Mouse (Mus musculus) fibroblast of lung, adult 2 months (primary cell): ENCODE data around the gene Cxcl16.
"Not testable (repeated sequence)": the region's sequence is repeated elsewhere in the genome, so short reads cannot be mapped to it uniquely, and the experiment has no call there.

Source experiments
- DNase-seq: peaks from one replicate; pipeline ENCODE4 v3.0.0-alpha.2; 2011; ENCODE audit warnings: low read depth

Gene Cxcl16

GRCm38 (mm10) chr11:70453261-70454044 lies 6.3 kb downstream of the Cxcl16 start:
- DNase-seq, result no peak

GRCm38 (mm10) chr11:70451797-70452498 lies 7.8 kb downstream of the Cxcl16 start, which contains the start of gene Med11:
TSS of gene Med11 (plus strand) at chr11:70451919.
- DNase-seq, result peak; percentile 97

- DNase-seq, result no peak
Measured at GRCm38 (mm10) chr11:70450926-70451325, 8.9 kb downstream of the Cxcl16 start.

- DNase-seq, result no peak
Measured at GRCm38 (mm10) chr11:70447373-70447772, 12.4 kb downstream of the Cxcl16 start.

- DNase-seq, result no peak
Measured at GRCm38 (mm10) chr11:70446756-70447155, 13.0 kb downstream of the Cxcl16 start.

GRCm38 (mm10) chr11:70444667-70445066 lies 15.1 kb downstream of the Cxcl16 start:
- DNase-seq, result no peak

- no peak for DNase-seq
Measured at GRCm38 (mm10) chr11:70443964-70444363, 15.8 kb downstream of the Cxcl16 start.

- no peak for DNase-seq
Measured at GRCm38 (mm10) chr11:70441882-70442281, 17.9 kb downstream of the Cxcl16 start.

- no peak for DNase-seq
Measured at GRCm38 (mm10) chr11:70440637-70441036, 19.1 kb downstream of the Cxcl16 start.

GRCm38 (mm10) chr11:70438728-70439374 lies 20.9 kb downstream of the Cxcl16 start:
- no peak for DNase-seq

GRCm38 (mm10) chr11:70437426-70437825 lies 22.4 kb downstream of the Cxcl16 start:
- DNase-seq, result no peak

GRCm38 (mm10) chr11:70435476-70435875 lies 24.3 kb downstream of the Cxcl16 start:
- no peak for DNase-seq

GRCm38 (mm10) chr11:70433951-70434350 lies 25.8 kb downstream of the Cxcl16 start:
- no peak for DNase-seq

GRCm38 (mm10) chr11:70433569-70433943 lies 26.2 kb downstream of the Cxcl16 start:
- DNase-seq, result no peak

- no peak for DNase-seq
Measured at GRCm38 (mm10) chr11:70432895-70433568, 26.8 kb downstream of the Cxcl16 start.

GRCm38 (mm10) chr11:70432048-70432894 lies 27.5 kb downstream of the Cxcl16 start, which contains the start of gene Arrb2:
TSS of gene Arrb2 (plus strand) at chr11:70432635.
- DNase-seq, result peak; percentile 95

GRCm38 (mm10) chr11:70431574-70431973 lies 28.2 kb downstream of the Cxcl16 start:
- DNase-seq, result no peak

GRCm38 (mm10) chr11:70426598-70426997 lies 33.2 kb downstream of the Cxcl16 start:
- DNase-seq, result not testable (repeated sequence)

- DNase-seq, result no peak
Measured at GRCm38 (mm10) chr11:70419486-70419885, 40.3 kb downstream of the Cxcl16 start.

GRCm38 (mm10) chr11:70418199-70418598 lies 41.6 kb downstream of the Cxcl16 start:
- DNase-seq, result no peak

GRCm38 (mm10) chr11:70413961-70414360 lies 45.8 kb downstream of the Cxcl16 start:
- DNase-seq, result peak; percentile 43
